Mouse (Mus musculus) neutrophil, adult 83 days (primary cell): ENCODE data around the gene Sorbs2. TPM values are rescaled to one million over a fixed set of nuclear protein-coding genes. Genes with fewer than 3 reads are reported as not detected.

Experiments used
- total RNA-seq, 2 experiments: library from RNA; stranded (reverse); gene quantifications; one replicate each; pipeline ENCODE4 v1.2.4; 2023

The Sorbs2 gene
- 1 to 10 TPM in 1 of 2 experiments, under 1 TPM in 1; 0.77 to 1.2 TPM for total RNA-seq

DNA sequence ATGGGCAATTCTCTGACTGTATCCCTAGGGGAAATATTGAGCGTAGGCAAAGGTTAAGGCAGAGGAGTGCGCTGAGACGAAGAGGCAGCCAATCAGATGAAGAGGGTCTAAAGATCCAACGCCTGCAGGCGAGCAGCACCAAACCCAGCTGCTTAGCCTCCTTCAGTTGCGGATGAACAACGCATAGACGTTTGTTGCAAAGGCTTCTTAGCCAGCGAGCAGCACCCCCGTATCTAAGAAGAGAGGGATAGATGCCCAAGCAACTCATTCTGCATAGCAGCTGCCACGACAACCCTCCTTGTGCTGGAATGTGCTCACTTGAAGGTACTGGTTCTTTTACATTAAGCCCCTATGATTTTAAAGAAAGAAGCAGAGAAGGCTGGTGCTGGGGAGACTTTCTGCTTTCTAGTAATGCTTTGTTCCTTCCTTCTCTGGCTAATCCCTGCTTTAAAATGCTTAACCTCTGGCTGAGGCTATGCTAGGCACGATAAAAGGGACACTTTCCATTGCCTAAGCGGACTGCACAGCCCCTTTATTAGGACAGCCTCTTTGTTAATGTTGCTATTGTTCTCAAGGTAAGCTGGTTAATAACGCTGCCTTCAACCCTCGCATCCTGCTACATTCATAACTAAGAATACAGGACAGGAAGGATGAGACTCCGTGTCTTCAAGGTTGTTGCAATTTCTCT is at the start of gene Sorbs2:
Gene Sorbs2, plus strand, starts transcription at position 155 of the 688 bp plus-strand sequence.

Other genes starting within 250 kb of the Sorbs2 start
- gene F11, start 245.8 kb upstream of the Sorbs2 start, total RNA-seq, result not detected
- not detected for gene Klkb1, start 212.9 kb upstream of the Sorbs2 start, total RNA-seq
- gene Gm45753, start 199.3 kb upstream of the Sorbs2 start, total RNA-seq, result not detected
- 1 to 10 TPM; 4.1 to 5.2 TPM for gene Cyp4v3, start 174.6 kb upstream of the Sorbs2 start, total RNA-seq
- gene Fam149a, start 125.5 kb upstream of the Sorbs2 start, total RNA-seq, result under 1 TPM in 1 of 2 experiments, not detected in 1; 0.11 TPM
- gene Tlr3, start 96.7 kb upstream of the Sorbs2 start, total RNA-seq, result under 1 TPM; 0.18 to 0.86 TPM